Mouse (Mus musculus): Measurements from ENCODE around the gene Saysd1. TPM values are rescaled to one million over a fixed set of nuclear protein-coding genes. Genes with fewer than 3 reads are reported as not detected.
"Not testable (repeated sequence)": the region's sequence is repeated elsewhere in the genome, so short reads cannot be mapped to it uniquely, and the experiment has no call there.

The Saysd1 gene
- polyA plus RNA-seq, 1 experiment from 2014 or later, result 8.6 TPM

DNA sequence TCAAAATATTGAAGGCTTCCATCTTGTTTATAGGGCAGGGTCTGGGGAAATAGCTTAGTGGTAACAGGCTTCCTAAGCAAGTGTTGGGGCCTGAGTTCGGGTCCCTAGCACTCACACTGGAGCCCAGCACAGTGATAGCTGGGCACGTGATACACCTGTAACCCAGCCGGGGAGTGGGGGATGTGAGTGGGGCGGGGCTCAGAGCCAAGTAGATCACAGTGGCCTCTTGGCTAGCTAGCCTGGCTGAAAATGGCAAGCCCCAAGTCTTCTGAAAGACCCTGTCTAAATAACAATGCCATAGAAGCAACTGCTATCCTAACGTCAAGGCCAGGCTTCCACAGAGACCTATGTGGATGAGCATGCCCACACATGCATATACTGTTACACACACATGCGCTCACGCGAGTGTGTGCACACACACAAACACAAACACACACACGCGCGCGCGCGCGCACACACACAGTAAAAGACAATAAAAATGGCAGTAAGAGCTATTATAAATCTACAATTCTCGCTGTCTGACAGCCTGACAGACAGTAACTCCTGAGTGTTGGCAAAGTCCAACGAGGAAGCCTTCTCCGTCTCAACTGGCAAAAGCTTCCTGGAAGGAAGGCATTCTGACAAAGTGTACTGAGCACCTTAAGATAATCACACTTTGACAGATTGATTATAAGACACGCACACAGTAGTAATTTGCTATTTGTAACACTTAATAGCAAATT is 106.2 kb downstream of the Saysd1 start:
- Histone ChIP-seq H3K27ac (ENCODE audit: low read depth, low read length) (no peak overlapping the region), H3K4me2 (no peak overlapping the region), H3K27me3 (ENCODE audit: control insufficient read depth, insufficient read depth, low read length) (no peaks in the 10 kb centered on the region), H3K9ac (ENCODE audit: low read depth, low read length) (no peak overlapping the region), H3K36me3 (ENCODE audit: control insufficient read depth, insufficient read depth, low read length) (no peaks in the 10 kb centered on the region), H3K4me3 (ENCODE audit: low read depth, low read length) (no peak overlapping the region), H3K4me1 (ENCODE audit: control insufficient read depth, insufficient read depth, low read length) (peaks cover 18% of the 10 kb centered on the region), H3K9me3 (replicated peaks; ENCODE audit: control insufficient read depth, low read length) (no peaks in the 10 kb centered on the region)
- WGBS (ENCODE audit: insufficient replicate concordance), result 72% methylated on average over 19 of the region's 19 CpGs
- no peak for ATAC-seq (replicated peaks; ENCODE audit: insufficient number of reproducible peaks, low FRiP score, low TSS enrichment)

DNA sequence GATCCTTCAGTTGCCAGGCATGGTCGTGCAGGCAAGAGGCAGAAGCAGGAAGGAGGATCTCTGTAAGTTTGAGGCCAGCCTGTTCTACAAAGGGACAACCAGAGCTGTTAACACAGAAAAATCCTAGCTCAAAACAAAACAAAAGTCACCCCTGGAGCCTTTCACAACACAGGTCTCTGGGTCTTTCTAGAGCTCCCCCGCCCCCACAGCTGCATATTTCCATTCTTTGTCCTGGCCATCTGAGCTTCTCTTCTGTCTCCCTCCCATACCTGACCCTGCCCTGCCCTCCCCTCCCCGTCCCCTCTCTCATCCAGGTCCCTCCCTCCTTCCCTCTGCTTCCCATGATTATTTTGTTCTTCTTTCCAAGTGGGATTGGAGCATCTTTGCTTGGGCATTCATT is 108.7 kb downstream of the Saysd1 start:
- no peak overlapping the region for H3K9ac ChIP-seq (ENCODE audit: low read depth, low read length)
- no peak overlapping the region for H3K27ac ChIP-seq (ENCODE audit: low read depth, low read length)
- no peaks in the 10 kb centered on the region for H3K36me3 ChIP-seq (ENCODE audit: control insufficient read depth, insufficient read depth, low read length)
- no peaks in the 10 kb centered on the region for H3K27me3 ChIP-seq (ENCODE audit: control insufficient read depth, insufficient read depth, low read length)
- no peak overlapping the region for H3K4me3 ChIP-seq (ENCODE audit: low read depth, low read length)
- peaks cover 13% of the 10 kb centered on the region for H3K4me1 ChIP-seq (ENCODE audit: control insufficient read depth, insufficient read depth, low read length)
- no peak overlapping the region for H3K4me2 ChIP-seq
- no peak for ATAC-seq (replicated peaks; ENCODE audit: insufficient number of reproducible peaks, low FRiP score, low TSS enrichment)
- no peaks in the 10 kb centered on the region for H3K9me3 ChIP-seq (replicated peaks; ENCODE audit: control insufficient read depth, low read length)
- 35% methylated on average over 3 of the region's 3 CpGs for WGBS (ENCODE audit: insufficient replicate concordance)

DNA sequence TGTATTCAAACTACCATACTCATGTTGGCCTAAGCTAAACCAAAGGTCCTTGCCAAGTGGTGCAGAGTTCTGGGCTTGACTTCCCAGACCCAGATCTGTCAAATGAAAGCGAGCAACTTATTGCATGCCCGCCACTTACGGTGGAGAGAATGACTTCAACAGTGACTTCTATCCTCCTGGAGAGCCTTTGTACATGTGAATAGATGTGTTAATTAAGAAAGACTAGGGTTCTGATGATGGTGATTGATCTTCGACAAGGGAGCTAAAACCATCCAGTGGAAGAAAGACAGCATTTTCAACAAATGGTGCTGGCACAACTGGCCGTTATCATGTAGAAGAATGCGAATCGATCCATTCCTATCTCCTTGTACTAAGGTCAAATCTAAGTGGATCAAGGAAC is 110.9 kb downstream of the Saysd1 start:
- not testable (repeated sequence) for H3K9me3 ChIP-seq (replicated peaks; ENCODE audit: control insufficient read depth, low read length); H3K27me3 ChIP-seq (ENCODE audit: control insufficient read depth, insufficient read depth, low read length); H3K4me3 ChIP-seq (ENCODE audit: low read depth, low read length); H3K36me3 ChIP-seq (ENCODE audit: control insufficient read depth, insufficient read depth, low read length); H3K9ac ChIP-seq (ENCODE audit: low read depth, low read length); H3K4me1 ChIP-seq (ENCODE audit: control insufficient read depth, insufficient read depth, low read length); H3K4me2 ChIP-seq; ATAC-seq (replicated peaks; ENCODE audit: insufficient number of reproducible peaks, low FRiP score, low TSS enrichment); H3K27ac ChIP-seq (ENCODE audit: low read depth, low read length)
- WGBS (ENCODE audit: insufficient replicate concordance), result 87% methylated on average over 6 of the region's 7 CpGs

Other genes starting within 250 kb of the Saysd1 start
- 41.1 and 42.4 TPM in 2 replicates for gene Gng2, start 160.9 kb downstream of the Saysd1 start, polyA plus RNA-seq (2014; fragmentation: Nextera tagmentation; extraction: Ambion mirVana)
- gene Kcnk5, start 43.3 kb upstream of the Saysd1 start, polyA plus RNA-seq (2014; fragmentation: Nextera tagmentation; extraction: Ambion mirVana), result 2.2 and 2.9 TPM in 2 replicates
- not detected in 2 replicates for gene Kcnk16, start 130.7 kb upstream of the Saysd1 start, polyA plus RNA-seq (2014; fragmentation: Nextera tagmentation; extraction: Ambion mirVana)
- gene Nudt13, start 156.2 kb upstream of the Saysd1 start, polyA plus RNA-seq (2014; fragmentation: Nextera tagmentation; extraction: Ambion mirVana), result 9.0 and 9.8 TPM in 2 replicates
- 39.6 and 43.7 TPM in 2 replicates for gene Ecd, start 209.6 kb upstream of the Saysd1 start, polyA plus RNA-seq (2014; fragmentation: Nextera tagmentation; extraction: Ambion mirVana)
- 27.5 and 33.2 TPM in 2 replicates for gene Fam149b, start 209.6 kb upstream of the Saysd1 start, polyA plus RNA-seq (2014; fragmentation: Nextera tagmentation; extraction: Ambion mirVana)